Mouse (Mus musculus) hindbrain, embryonic 10.5 days (tissue): ENCODE results near the gene Nek5. TPM values are rescaled to one million over a fixed set of nuclear protein-coding genes. Genes with fewer than 3 reads are reported as not detected.

Source experiments
- DNase-seq: peaks from one replicate; pipeline ENCODE4 v3.0.0-alpha.2; 2017; ENCODE audit warnings: low spot score
- H3K27ac ChIP-seq: fragments of 300-500 bp; sonication (generic); 2 replicates; pipeline ENCODE4 v1.5.1; 2016; ENCODE audit warnings: mild to moderate bottlenecking, moderate library complexity
- H3K27me3 ChIP-seq: fragments of 300-500 bp; sonication (generic); 2 replicates; pipeline ENCODE4 v1.6.1; 2016; ENCODE audit warnings: mild to moderate bottlenecking; ENCODE audit not compliant: poor library complexity, insufficient read depth, severe bottlenecking
- H3K36me3 ChIP-seq: fragments of 300-500 bp; sonication (generic); 2 replicates; pipeline ENCODE4 v1.6.1; 2016; ENCODE audit warnings: mild to moderate bottlenecking, moderate library complexity
- H3K4me1 ChIP-seq: fragments of 300-500 bp; sonication (generic); replicated peaks from 2 replicates; pipeline ENCODE4 v1.6.1; 2016; ENCODE audit warnings: mild to moderate bottlenecking
- H3K4me3 ChIP-seq: fragments of 300-500 bp; sonication (generic); 2 replicates; pipeline ENCODE4 v1.5.1; 2016; ENCODE audit warnings: mild to moderate bottlenecking, moderate library complexity
- H3K9me3 ChIP-seq: fragments of 300-500 bp; sonication (generic); 2 replicates; pipeline ENCODE4 v1.6.1; 2016; ENCODE audit warnings: mild to moderate bottlenecking, moderate library complexity
- WGBS: fragments of 180-500 bp; shearing (Covaris S2); methylation state at CpG from one replicate; pipeline ENCODE4 v1.1.7; 2016; 5-methylcytosine and 5-hydroxymethylcytosine counted together
- polyA plus RNA-seq: library from polyadenylated mRNA; unstranded; fragments of >200 nt; fragmentation: Nextera tagmentation; extraction: Ambion mirVana; gene quantifications from 2 replicates; pipeline ENCODE4 v1.2.1, GENCODE M21; 2016

Nek5 gene
- polyA plus RNA-seq, 1 experiment from 2014 or later: 0.69 TPM

GRCm38 (mm10) chr8:22060446-22060889, 64.4 kb downstream of the Nek5 start, which contains the start of gene Alg11:
Gene Alg11 (plus strand): TSS chr8:22060721.
- H3K27ac ChIP-seq: peak within 1 kb of the TSS; percentile 89
- peaks cover 18% of the 10 kb centered on the region for H3K27me3 ChIP-seq
- H3K4me3 ChIP-seq: peak within 1 kb of the TSS; percentile 72
- H3K9me3 ChIP-seq: peaks cover 8% of the 10 kb centered on the region; the same call in 1 of the 2 replicates
- peaks cover 10% of the 10 kb centered on the region for H3K4me1 ChIP-seq
- WGBS: under 1% methylated on average over 36 of the region's 36 CpGs
- peak; percentile 97 for DNase-seq
- peaks cover 32% of the 10 kb centered on the region for H3K36me3 ChIP-seq

- DNase-seq: no peak
- H3K27ac ChIP-seq: peak within 1 kb of the TSS; percentile 89
These were observed 64.9 kb downstream of the Nek5 start, which contains the start of gene Atp7b for GRCm38 (mm10) chr8:22059821-22060445. Gene Atp7b (minus strand): TSS chr8:22060305.

GRCm38 (mm10) chr8:22059153-22059738, 65.6 kb downstream of the Nek5 start:
- H3K9me3 ChIP-seq: 0 out of 2 replicates have a peak, but pooled peaks cover 5% of the 10 kb centered on the region
- 0 out of 2 replicates have a peak overlapping the region, but pooled peaks have one; percentile 89 for H3K27ac ChIP-seq
- 38% methylated on average over 11 of the region's 11 CpGs for WGBS
- peak; percentile 11 for DNase-seq
- H3K4me3 ChIP-seq: peak overlapping the region; percentile 72
- peaks cover 10% of the 10 kb centered on the region for H3K4me1 ChIP-seq
- peaks cover 20% of the 10 kb centered on the region for H3K36me3 ChIP-seq
- peaks cover 18% of the 10 kb centered on the region for H3K27me3 ChIP-seq

More at GRCm38 (mm10) chr8:22059821-22060445, 64.9 kb downstream of the Nek5 start, which contains the start of gene Atp7b:
- peaks cover 18% of the 10 kb centered on the region for H3K27me3 ChIP-seq
- 0 out of 2 replicates have a peak, but pooled peaks cover 5% of the 10 kb centered on the region for H3K9me3 ChIP-seq
- H3K4me1 ChIP-seq: peaks cover 10% of the 10 kb centered on the region
- H3K4me3 ChIP-seq: peak within 1 kb of the TSS; percentile 72
- WGBS: under 1% methylated on average over 46 of the region's 46 CpGs
- peaks cover 27% of the 10 kb centered on the region for H3K36me3 ChIP-seq

GRCm38 (mm10) chr8:22058368-22058767, 66.5 kb downstream of the Nek5 start:
- no peak overlapping the region for H3K27ac ChIP-seq
- peaks cover 18% of the 10 kb centered on the region for H3K27me3 ChIP-seq
- H3K4me1 ChIP-seq: peaks cover 10% of the 10 kb centered on the region
- 0 out of 2 replicates have a peak, but pooled peaks cover 5% of the 10 kb centered on the region for H3K9me3 ChIP-seq
- peaks cover 11% of the 10 kb centered on the region for H3K36me3 ChIP-seq
- no peak for DNase-seq
- WGBS: 80% methylated on average over 9 of the region's 9 CpGs
- H3K4me3 ChIP-seq: no peak overlapping the region

DNA sequence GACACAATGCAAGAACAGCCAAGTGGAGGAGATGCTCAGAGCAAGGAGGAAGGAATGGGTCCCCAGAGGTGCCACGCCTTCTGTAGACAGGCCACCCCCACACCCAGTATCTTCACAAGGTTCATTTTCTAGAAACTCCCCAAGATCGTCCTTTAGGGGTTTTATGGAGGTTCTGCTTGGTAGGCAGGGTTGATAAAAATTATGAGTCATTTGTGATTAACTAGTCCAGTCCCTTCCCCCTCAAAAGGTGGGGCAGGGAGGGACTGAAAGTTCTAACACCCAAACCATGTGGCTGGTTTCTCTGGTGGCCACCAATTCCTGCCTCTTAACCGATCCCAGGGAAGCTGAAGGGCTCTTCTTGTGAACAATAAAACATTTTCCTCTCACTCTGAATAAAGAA, 68.0 kb downstream of the Nek5 start:
- Histone ChIP-seq H3K9me3 (0 out of 2 replicates have a peak, but pooled peaks cover 5% of the 10 kb centered on the region), H3K36me3 (no peaks in the 10 kb centered on the region), H3K4me1 (peaks cover 10% of the 10 kb centered on the region), H3K27me3 (peaks cover 18% of the 10 kb centered on the region), H3K4me3 (no peak overlapping the region), H3K27ac (no peak overlapping the region)
- DNase-seq: no peak
- WGBS: 81% methylated on average over 3 of the region's 3 CpGs

DNA sequence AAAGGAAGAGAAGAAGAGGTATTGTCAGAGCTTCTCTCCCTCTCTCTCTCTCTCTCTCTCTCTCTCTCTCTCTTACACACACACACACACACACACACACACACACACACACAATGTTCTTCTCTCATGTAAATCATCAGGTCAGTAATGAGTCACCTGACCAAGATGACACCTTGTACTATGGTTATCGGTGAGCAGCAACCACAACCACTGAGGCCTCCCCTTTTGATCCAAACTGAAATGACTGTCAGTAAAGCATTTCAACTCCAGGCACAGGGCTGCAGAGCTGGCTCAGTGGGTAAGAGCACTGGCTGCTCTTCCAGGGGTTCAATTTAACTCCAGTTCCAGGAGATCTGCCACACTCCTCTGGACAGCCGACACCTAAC, 69.4 kb downstream of the Nek5 start:
- no peak for DNase-seq
- H3K36me3 ChIP-seq: no peaks in the 10 kb centered on the region
- 98% methylated on average over 2 of the region's 2 CpGs for WGBS
- H3K4me1 ChIP-seq: peaks cover 6% of the 10 kb centered on the region; the same call in 1 of the 2 replicates
- peaks cover 18% of the 10 kb centered on the region for H3K27me3 ChIP-seq
- no peak overlapping the region for H3K27ac ChIP-seq
- 0 out of 2 replicates have a peak, but pooled peaks cover 5% of the 10 kb centered on the region for H3K9me3 ChIP-seq
- no peak overlapping the region for H3K4me3 ChIP-seq

DNA sequence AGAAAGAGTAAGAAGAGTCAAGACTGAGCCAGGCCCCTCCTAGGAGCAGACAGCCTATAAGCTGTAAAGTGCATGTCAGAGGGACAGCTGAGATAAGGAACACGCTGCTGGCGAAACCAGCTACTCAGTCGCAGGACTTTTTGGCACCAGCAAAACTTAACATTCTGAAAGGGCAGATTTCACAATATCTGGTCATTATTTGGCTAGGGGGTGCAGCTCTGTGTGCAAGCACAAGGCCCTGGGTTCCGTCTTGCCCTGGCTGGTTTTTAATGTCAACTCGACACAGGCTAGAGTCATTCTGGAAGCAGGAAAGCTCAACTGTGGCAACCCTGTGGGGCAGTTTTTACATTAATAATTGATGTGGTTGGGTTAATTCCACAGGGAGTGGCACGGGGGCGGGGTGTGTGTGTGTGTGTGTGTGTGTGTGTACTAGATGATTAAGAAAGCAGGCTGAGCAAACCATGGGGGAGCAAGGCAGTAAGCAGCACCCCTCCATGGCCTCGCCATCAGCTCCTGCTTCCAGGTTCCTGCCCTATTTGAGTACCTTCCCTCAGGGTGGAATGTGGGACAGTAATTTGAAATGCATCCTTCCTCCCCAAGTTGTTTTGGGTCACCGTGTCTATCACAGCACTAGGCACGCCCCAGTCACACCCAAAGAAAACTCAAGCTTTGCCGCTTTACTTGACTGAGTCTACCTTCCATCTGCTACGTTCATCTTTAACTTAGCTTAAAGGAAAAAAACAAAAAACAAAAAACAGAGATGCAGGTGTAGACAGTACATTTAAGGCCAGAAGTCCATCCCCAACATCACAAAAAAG, 70.0 kb downstream of the Nek5 start:
- Histone ChIP-seq H3K4me1 (peaks cover 5% of the 10 kb centered on the region; the same call in 1 of the 2 replicates), H3K36me3 (no peaks in the 10 kb centered on the region), H3K27ac (no peak overlapping the region), H3K27me3 (peaks cover 18% of the 10 kb centered on the region), H3K9me3 (no peaks in the 10 kb centered on the region), H3K4me3 (no peak overlapping the region)
- 87% methylated on average over 12 of the region's 12 CpGs for WGBS
- no peak for DNase-seq

DNA sequence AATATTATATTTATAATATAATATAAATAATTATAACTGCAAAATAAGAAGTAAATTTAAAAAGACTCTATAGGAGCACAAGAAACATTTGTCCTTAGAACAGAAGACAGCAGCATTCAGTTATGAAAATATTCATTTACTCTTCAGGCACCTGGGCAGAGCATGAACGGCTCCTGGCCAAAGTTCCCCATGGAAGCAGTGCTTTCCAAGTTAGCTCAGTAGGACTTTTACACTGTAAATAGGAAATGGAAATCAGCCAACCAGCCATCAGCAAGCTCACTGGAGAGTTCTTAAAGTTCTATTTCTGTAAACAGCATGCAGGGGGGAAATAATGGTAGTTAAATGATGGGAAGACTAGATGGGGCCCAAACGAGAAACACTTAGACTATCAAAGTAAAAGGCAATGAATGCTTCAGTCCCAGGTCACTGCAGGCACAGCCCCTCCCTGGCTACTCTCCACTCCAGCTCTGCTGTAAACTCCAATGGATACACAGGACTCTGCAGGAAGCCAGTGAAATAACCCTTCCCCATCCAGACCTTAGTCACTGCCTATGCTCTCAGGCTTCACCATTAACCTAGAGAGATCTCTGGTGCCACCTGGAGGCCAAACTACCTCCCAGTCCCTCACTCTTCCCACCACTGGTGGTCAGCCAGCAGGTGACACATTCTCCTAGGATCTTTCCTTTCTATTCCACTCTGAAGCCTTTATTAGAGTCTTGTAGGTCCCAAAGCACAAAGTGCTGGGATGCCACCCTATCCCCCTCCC, 77.0 kb downstream of the Nek5 start:
- 76% methylated on average over 2 of the region's 2 CpGs for WGBS
- no peaks in the 10 kb centered on the region for H3K9me3 ChIP-seq

DNA sequence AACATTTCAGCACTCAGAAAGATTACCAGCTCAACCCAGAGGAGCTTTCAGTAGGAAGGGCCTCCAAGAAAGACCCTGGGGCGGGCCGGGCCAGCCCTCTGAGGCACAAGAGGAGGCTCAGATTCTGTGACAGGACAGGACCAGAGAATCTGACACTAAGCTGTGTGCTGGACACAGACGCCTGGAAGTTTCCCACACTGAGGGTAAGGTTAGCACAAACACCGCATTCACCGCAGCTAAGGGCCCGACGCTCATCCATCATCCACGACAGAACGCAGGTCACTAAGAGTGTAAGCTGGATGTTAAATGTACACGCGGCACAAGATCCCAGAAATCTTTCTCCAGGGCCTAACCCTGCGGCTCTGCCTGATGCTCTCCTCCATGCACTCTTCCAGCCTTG, 81.1 kb downstream of the Nek5 start:
- Histone ChIP-seq H3K27ac (peak overlapping the region; percentile 53; the same call in 1 of the 2 replicates), H3K27me3 (no peaks in the 10 kb centered on the region), H3K4me1 (peaks cover 23% of the 10 kb centered on the region), H3K4me3 (no peak overlapping the region), H3K36me3 (no peaks in the 10 kb centered on the region), H3K9me3 (no peaks in the 10 kb centered on the region)
- peak; percentile 11 for DNase-seq
- 58% methylated on average over 12 of the region's 12 CpGs for WGBS

More for the DNA sequence above, 77.0 kb downstream of the Nek5 start:
- Histone ChIP-seq H3K27me3 (no peaks in the 10 kb centered on the region), H3K27ac (no peak overlapping the region), H3K4me1 (peaks cover 10% of the 10 kb centered on the region), H3K4me3 (no peak overlapping the region), H3K36me3 (no peaks in the 10 kb centered on the region)
- DNase-seq: peak; percentile 56

- no peak overlapping the region for H3K4me3 ChIP-seq
- WGBS: 89% methylated on average over 3 of the region's 3 CpGs
- no peaks in the 10 kb centered on the region for H3K27me3 ChIP-seq
- no peaks in the 10 kb centered on the region for H3K9me3 ChIP-seq
- H3K27ac ChIP-seq: no peak overlapping the region
- DNase-seq: no peak
- peaks cover 24% of the 10 kb centered on the region for H3K4me1 ChIP-seq
- no peaks in the 10 kb centered on the region for H3K36me3 ChIP-seq
These were observed 82.3 kb downstream of the Nek5 start for GRCm38 (mm10) chr8:22042515-22042914.

GRCm38 (mm10) chr8:22040153-22040509, 84.7 kb downstream of the Nek5 start:
- no peaks in the 10 kb centered on the region for H3K9me3 ChIP-seq
- H3K4me1 ChIP-seq: peaks cover 27% of the 10 kb centered on the region
- H3K4me3 ChIP-seq: no peak overlapping the region
- 29% methylated on average over 6 of the region's 6 CpGs for WGBS
- H3K27me3 ChIP-seq: no peaks in the 10 kb centered on the region
- no peak overlapping the region for H3K27ac ChIP-seq
- no peak for DNase-seq
- H3K36me3 ChIP-seq: no peaks in the 10 kb centered on the region
